Mouse (Mus musculus) limb, embryonic 14.5 days (tissue): ENCODE data around the gene Eomes. TPM values are rescaled to one million over a fixed set of nuclear protein-coding genes. Genes with fewer than 3 reads are reported as not detected.

Source experiments
- ATAC-seq: fragments of 200-750 bp; cut with Nextera tagmentation; 2 replicates; pipeline ENCODE4 v1.8.0; 2017; ENCODE audit warnings: low read depth, moderate number of reproducible peaks, moderate TSS enrichment; ENCODE audit not compliant: low FRiP score
- DNase-seq: peaks from one replicate; pipeline ENCODE4 v3.0.0-alpha.2; 2015; ENCODE audit warnings: low spot score
- H3K27ac ChIP-seq: fragments of 300-500 bp; sonication (generic); replicated peaks from 2 replicates; pipeline ENCODE4 v1.5.1; 2014; ENCODE audit warnings: low read depth, mild to moderate bottlenecking, low read length, moderate library complexity, mixed read lengths
- H3K27me3 ChIP-seq: fragments of 300-500 bp; sonication (generic); 2 replicates; pipeline ENCODE4 v1.6.1; 2014; ENCODE audit warnings: low read length, mixed read lengths; ENCODE audit not compliant: control insufficient read depth, insufficient read depth
- H3K36me3 ChIP-seq: fragments of 300-500 bp; sonication (generic); 2 replicates; pipeline ENCODE4 v1.6.1; 2014; ENCODE audit warnings: mild to moderate bottlenecking, low read length, moderate library complexity, mixed read lengths; ENCODE audit not compliant: control insufficient read depth, insufficient read depth
- H3K4me1 ChIP-seq: fragments of 300-500 bp; sonication (generic); 2 replicates; pipeline ENCODE4 v1.6.1; 2014; ENCODE audit warnings: antibody characterized with exemption, low read length, mixed read lengths; ENCODE audit not compliant: control insufficient read depth, insufficient read depth
- H3K4me2 ChIP-seq: fragments of 300-500 bp; sonication (generic); replicated peaks from 2 replicates; pipeline ENCODE4 v1.6.1; 2014; ENCODE audit warnings: low read depth, mild to moderate bottlenecking, low read length, moderate library complexity; ENCODE audit not compliant: severe bottlenecking
- H3K4me3 ChIP-seq: fragments of 300-500 bp; sonication (generic); replicated peaks from 2 replicates; pipeline ENCODE4 v1.5.1; 2014; ENCODE audit warnings: low read length
- H3K9ac ChIP-seq: fragments of 300-500 bp; sonication (generic); 2 replicates; pipeline ENCODE4 v1.6.1; 2014; ENCODE audit warnings: mild to moderate bottlenecking, low read depth, low read length, moderate library complexity; ENCODE audit not compliant: severe bottlenecking
- H3K9me3 ChIP-seq: fragments of 300-500 bp; sonication (generic); 2 replicates; pipeline ENCODE4 v1.6.1; 2016; ENCODE audit warnings: low read length; ENCODE audit not compliant: control insufficient read depth
- POLR2A ChIP-seq: fragments of 200-500 bp; IDR thresholded peaks from 2 replicates; pipeline ENCODE4 v1.8.0; 2012; ENCODE audit warnings: inconsistent platforms, mild to moderate bottlenecking, moderate library complexity, borderline replicate concordance; ENCODE audit not compliant: insufficient read depth, insufficient read length; ENCODE audit errors: extremely low read depth
- WGBS: fragments of 180-500 bp; shearing (Covaris S2); extraction: QIAGEN DNeasy Blood & Tissue Kit; methylation state at CpG from one replicate; pipeline ENCODE4 v1.1.7; 2014; 5-methylcytosine and 5-hydroxymethylcytosine counted together
- polyA plus RNA-seq, 2 experiments: library from polyadenylated mRNA; depleted of rRNA in 1 of 2; stranded (reverse) in 1 of 2; unstranded in 1 of 2; fragments of >200 nt; fragmentation: Nextera tagmentation in 1 of 2; extraction: Ambion mirVana in 1 of 2; gene quantifications; 2 replicates each; pipeline versions ENCODE4 v1.2.1 to v1.2.3; 2012 to 2014

The Eomes gene
- polyA plus RNA-seq, 2 experiments, result 0.18 to 1.0 TPM

DNA sequence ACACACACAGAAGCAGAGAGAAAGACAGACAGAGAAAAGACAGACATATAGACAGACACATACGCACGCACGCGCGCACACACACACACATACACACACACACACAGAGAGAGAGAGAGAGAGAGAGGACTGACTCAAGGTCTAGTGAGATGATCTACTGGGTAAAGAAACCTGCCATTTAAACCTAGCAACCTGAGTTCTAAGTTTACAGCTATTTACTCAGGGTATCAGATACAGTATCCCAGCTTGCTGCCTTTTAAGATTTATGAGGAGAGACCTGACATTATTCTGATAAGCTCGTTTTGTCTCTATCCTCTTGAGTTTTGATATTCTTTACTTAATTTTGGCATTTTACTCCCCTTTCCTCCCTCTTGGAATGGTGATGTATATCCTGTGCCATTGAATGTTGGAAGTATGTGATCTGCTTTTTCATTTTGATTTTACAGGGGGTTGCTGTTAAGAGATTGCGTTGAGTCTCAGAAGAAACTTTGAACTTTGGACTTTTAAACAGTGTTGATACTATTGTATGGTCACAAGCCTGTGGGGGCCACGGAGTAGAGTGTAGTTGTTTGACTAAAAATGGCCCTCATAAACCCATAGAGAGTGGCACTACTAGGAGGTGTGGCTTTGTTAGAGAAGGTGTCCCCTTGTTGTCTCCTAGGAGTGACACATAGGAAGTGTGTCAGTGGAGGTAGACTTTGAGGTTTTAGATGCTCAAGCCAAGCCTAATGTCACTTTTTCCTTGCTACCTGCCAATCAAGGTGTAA, 15.1 kb downstream of the Eomes start:
- no peak overlapping the region for H3K9ac ChIP-seq
- no peak overlapping the region for H3K4me3 ChIP-seq
- H3K27ac ChIP-seq, result no peak overlapping the region
- no peaks in the 10 kb centered on the region for H3K9me3 ChIP-seq
- no peak for TF ChIP-seq POLR2A
- H3K36me3 ChIP-seq, result no peaks in the 10 kb centered on the region
- DNase-seq (no peak), ATAC-seq (no peak)
- WGBS, result 84% methylated on average over 8 of the region's 8 CpGs
- H3K4me1 ChIP-seq, result peaks cover 3% of the 10 kb centered on the region; the same call in 1 of the 2 replicates
- no peak overlapping the region for H3K4me2 ChIP-seq
- H3K27me3 ChIP-seq, result peaks cover 14% of the 10 kb centered on the region

DNA sequence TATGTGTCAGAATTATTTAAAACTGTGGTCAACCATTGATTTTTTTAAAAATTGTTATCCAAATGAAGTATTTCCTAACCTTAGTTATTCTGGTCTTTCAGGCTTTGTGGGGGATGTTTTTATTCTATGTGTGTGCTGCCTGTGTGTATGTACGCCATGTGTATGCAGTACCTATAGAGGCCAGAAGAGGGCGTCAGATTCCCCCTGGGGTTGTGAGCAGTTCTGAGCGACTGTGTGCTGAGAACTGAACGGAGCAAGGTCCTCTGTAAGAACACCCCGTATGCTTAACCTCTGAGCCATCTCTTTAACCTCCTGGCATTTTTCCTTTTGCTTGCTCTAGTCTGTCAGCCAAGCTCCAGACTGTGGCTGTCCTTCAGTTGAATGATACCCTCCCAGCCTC, 16.1 kb downstream of the Eomes start:
- H3K4me2 ChIP-seq, result no peak overlapping the region
- H3K27ac ChIP-seq, result no peak overlapping the region
- no peak overlapping the region for H3K9ac ChIP-seq
- peaks cover 5% of the 10 kb centered on the region; the same call in 1 of the 2 replicates for H3K27me3 ChIP-seq
- no peak for DNase-seq
- H3K4me3 ChIP-seq, result no peak overlapping the region
- H3K36me3 ChIP-seq, result no peaks in the 10 kb centered on the region
- 90% methylated on average over 5 of the region's 5 CpGs for WGBS
- TF ChIP-seq POLR2A, result no peak
- no peaks in the 10 kb centered on the region for H3K9me3 ChIP-seq
- ATAC-seq, result no peak
- H3K4me1 ChIP-seq, result no peaks in the 10 kb centered on the region

DNA sequence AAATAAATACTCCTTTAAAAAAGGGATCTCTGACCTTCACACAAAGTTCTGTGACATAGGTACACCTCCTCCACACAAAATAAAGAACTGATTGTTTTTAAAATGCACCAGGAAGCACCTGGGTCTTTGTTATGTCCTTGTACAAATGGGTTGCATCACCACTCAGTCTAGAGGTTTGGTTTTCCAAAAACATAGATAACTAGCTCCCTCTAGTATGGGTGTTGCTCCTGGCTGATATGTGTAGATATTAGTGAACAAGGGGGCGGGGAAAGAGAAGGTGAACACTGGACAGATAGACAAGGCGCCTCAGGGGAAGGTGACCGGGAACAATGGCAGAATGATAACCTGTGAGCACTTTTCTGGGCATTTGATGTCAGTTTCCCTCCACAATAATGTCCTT, 17.9 kb downstream of the Eomes start:
- no peaks in the 10 kb centered on the region for H3K4me1 ChIP-seq
- H3K4me2 ChIP-seq, result no peak overlapping the region
- H3K27ac ChIP-seq, result no peak overlapping the region
- ATAC-seq (no peak), DNase-seq (no peak)
- 93% methylated on average over 3 of the region's 3 CpGs for WGBS
- H3K9me3 ChIP-seq, result no peaks in the 10 kb centered on the region
- H3K9ac ChIP-seq, result no peak overlapping the region
- TF ChIP-seq POLR2A, result no peak
- no peaks in the 10 kb centered on the region for H3K36me3 ChIP-seq
- H3K27me3 ChIP-seq, result no peaks in the 10 kb centered on the region
- no peak overlapping the region for H3K4me3 ChIP-seq

DNA sequence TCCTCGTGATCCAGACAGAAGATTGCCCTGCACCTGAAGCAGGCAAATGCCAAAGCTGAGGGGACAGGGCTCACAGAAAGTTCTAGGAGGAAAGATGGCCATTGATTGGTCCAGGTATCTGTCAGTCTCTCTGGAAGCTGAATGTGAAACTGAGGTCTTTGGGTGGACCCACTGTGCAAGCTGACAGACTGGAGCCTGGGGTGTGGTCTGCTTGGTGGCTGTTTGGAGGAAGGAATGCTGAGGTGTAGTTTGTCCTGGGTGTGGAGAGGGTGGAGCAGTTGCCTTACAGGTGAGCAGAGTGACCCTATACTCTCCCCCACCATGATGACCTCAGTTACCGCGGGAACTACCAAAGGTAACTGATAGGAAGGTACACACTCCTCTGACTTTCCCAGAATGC, 18.9 kb downstream of the Eomes start:
- DNase-seq (no peak), ATAC-seq (no peak)
- Histone ChIP-seq H3K36me3 (no peaks in the 10 kb centered on the region), H3K27me3 (no peaks in the 10 kb centered on the region), H3K9me3 (no peaks in the 10 kb centered on the region), H3K4me1 (no peaks in the 10 kb centered on the region), H3K9ac (no peak overlapping the region), H3K4me2 (no peak overlapping the region), H3K27ac (no peak overlapping the region), H3K4me3 (no peak overlapping the region)
- no peak for TF ChIP-seq POLR2A
- WGBS, result 73% methylated on average over 3 of the region's 3 CpGs

DNA sequence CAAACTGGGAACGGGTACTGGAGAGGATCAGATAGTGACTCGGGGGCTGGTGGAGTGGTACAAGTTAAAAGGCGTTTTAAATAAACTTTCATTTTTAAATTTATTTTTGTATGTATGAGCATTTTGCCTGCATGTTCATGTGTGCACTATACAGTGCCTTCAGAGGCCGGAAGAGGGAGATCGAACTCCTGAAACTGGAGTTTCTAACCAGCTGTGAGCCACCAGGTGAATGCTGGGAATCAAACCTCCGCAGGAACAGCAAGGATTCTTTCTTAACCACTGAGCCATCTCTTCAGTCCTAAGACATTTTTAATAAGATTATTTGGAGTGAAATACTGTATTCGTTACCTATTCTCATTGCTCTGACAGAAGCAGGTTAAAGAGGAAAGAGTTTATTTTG, 20.0 kb downstream of the Eomes start:
- no peak overlapping the region for H3K4me2 ChIP-seq
- H3K9me3 ChIP-seq, result no peaks in the 10 kb centered on the region
- ATAC-seq (no peak), DNase-seq (no peak)
- H3K27ac ChIP-seq, result no peak overlapping the region
- WGBS, result 73% methylated on average over 7 of the region's 7 CpGs
- H3K9ac ChIP-seq, result no peak overlapping the region
- H3K4me1 ChIP-seq, result no peaks in the 10 kb centered on the region
- H3K36me3 ChIP-seq, result no peaks in the 10 kb centered on the region
- no peak for TF ChIP-seq POLR2A
- no peaks in the 10 kb centered on the region for H3K27me3 ChIP-seq
- no peak overlapping the region for H3K4me3 ChIP-seq
